Mouse (Mus musculus) erythroblast, embryonic 14.5 days (primary cell): Measurements from ENCODE around the gene Exosc5.

Experiments
- GATA1 ChIP-seq: IDR thresholded peaks from 2 replicates; pipeline ENCODE4 v1.6.1; 2012; ENCODE audit warnings: low read length, inconsistent platforms, mixed read lengths
- TAL1 ChIP-seq: IDR thresholded peaks from 3 replicates; pipeline ENCODE4 v1.6.1; 2012; ENCODE audit warnings: low read length, inconsistent platforms, mixed read lengths

DNA sequence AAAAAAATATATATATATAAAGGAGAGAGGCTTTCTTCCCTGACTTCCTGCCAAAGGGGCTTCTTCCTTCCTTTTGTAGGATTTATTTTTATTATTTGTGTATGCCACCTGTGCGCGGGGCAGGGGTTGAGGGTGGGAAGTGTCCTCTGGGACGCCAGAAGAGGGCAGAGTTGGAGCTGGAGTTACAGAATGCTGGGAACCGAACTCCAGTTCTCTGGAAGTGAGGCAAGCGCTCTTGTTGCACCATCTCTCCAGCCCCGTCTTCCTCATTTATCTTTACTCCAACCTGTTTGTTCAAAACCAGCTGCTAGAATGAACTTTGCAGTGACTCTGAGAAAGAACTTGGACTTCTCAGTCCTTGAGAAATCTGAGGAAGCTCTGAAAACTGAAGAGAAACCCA lies 21.0 kb downstream of the Exosc5 start:
- TF ChIP-seq TAL1 (no peak), GATA1 (no peak)
